Mouse (Mus musculus) retina, postnatal 1 day (tissue): ENCODE results near the gene Bend6.
"Not testable (repeated sequence)": the region's sequence is repeated elsewhere in the genome, so short reads cannot be mapped to it uniquely, and the experiment has no call there.

Experiments
- DNase-seq: peaks from one replicate; pipeline ENCODE4 v3.0.0-alpha.2; 2012

Gene Bend6

GRCm38 (mm10) chr1:33906216-33906615 is 1.4 kb downstream of the Bend6 start:
- no peak for DNase-seq

GRCm38 (mm10) chr1:33903587-33903986 is 4.0 kb downstream of the Bend6 start:
- no peak for DNase-seq

- no peak for DNase-seq
These were observed 7.4 kb downstream of the Bend6 start for GRCm38 (mm10) chr1:33900175-33900574.

GRCm38 (mm10) chr1:33898373-33898772 is 9.2 kb downstream of the Bend6 start:
- no peak for DNase-seq

GRCm38 (mm10) chr1:33897426-33897825 is 10.2 kb downstream of the Bend6 start:
- DNase-seq, result no peak

GRCm38 (mm10) chr1:33896666-33897065 is 10.9 kb downstream of the Bend6 start:
- no peak for DNase-seq

GRCm38 (mm10) chr1:33896116-33896515 is 11.5 kb downstream of the Bend6 start:
- DNase-seq, result peak; percentile 44

GRCm38 (mm10) chr1:33892784-33893183 is 14.8 kb downstream of the Bend6 start:
- DNase-seq, result peak; percentile 49

- DNase-seq, result no peak
These were observed 24.3 kb downstream of the Bend6 start for GRCm38 (mm10) chr1:33883102-33883839.

- DNase-seq, result no peak
These were observed 29.4 kb downstream of the Bend6 start for GRCm38 (mm10) chr1:33878170-33878569.

- no peak for DNase-seq
These were observed 31.2 kb downstream of the Bend6 start for GRCm38 (mm10) chr1:33876416-33876815.

GRCm38 (mm10) chr1:33875691-33876090 is 31.9 kb downstream of the Bend6 start:
- peak; percentile 19 for DNase-seq

- DNase-seq, result no peak
These were observed 34.1 kb downstream of the Bend6 start for GRCm38 (mm10) chr1:33873561-33873960.

- DNase-seq, result no peak
These were observed 38.2 kb downstream of the Bend6 start for GRCm38 (mm10) chr1:33869437-33869836.

- no peak for DNase-seq
These were observed 38.6 kb downstream of the Bend6 start for GRCm38 (mm10) chr1:33869031-33869430.

GRCm38 (mm10) chr1:33846807-33847206 is 60.8 kb downstream of the Bend6 start:
- DNase-seq, result no peak

- DNase-seq, result no peak
These were observed 63.8 kb downstream of the Bend6 start for GRCm38 (mm10) chr1:33843823-33844222.

GRCm38 (mm10) chr1:33838952-33839351 is 68.7 kb downstream of the Bend6 start:
- DNase-seq, result not testable (repeated sequence)

GRCm38 (mm10) chr1:33830586-33830985 is 77.0 kb downstream of the Bend6 start:
- no peak for DNase-seq

GRCm38 (mm10) chr1:33817931-33818330 is 89.7 kb downstream of the Bend6 start:
- no peak for DNase-seq

- peak; percentile 97 for DNase-seq
These were observed 93.5 kb downstream of the Bend6 start, which contains the start of gene Zfp451 for GRCm38 (mm10) chr1:33813868-33814794. TSS of gene Zfp451 (minus strand) at chr1:33814595.

GRCm38 (mm10) chr1:33813495-33813867 is 94.1 kb downstream of the Bend6 start:
- no peak for DNase-seq

GRCm38 (mm10) chr1:33803323-33803722 is 104.3 kb downstream of the Bend6 start:
- DNase-seq, result no peak
